Mouse (Mus musculus): Measurements from ENCODE around the gene Nkpd1.
"Not testable (repeated sequence)": the region's sequence is repeated elsewhere in the genome, so short reads cannot be mapped to it uniquely, and the experiment has no call there.

Nkpd1 gene

DNA sequence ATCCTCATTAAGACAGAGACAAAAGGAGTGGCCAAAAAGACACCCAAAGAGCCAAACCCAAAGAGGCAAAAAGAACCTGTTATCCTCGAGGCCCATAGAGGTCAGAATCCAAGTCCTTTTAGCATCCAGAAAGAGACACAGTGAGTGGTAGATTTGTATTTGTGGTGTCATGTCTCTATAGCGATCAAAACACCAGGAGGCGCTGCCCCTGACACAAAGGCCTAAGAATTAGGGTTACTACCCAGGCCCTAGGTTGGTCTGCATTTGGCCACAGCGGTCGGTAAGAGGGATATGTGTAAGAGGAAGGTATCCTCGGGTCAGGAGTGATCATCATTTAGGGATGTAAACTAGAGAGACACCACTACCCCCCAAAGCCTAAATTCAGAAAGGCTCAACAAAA is 11.3 kb upstream of the Nkpd1 start:
- no peak for DNase-seq (ENCODE audit: low spot score in 2 of 2)

DNA sequence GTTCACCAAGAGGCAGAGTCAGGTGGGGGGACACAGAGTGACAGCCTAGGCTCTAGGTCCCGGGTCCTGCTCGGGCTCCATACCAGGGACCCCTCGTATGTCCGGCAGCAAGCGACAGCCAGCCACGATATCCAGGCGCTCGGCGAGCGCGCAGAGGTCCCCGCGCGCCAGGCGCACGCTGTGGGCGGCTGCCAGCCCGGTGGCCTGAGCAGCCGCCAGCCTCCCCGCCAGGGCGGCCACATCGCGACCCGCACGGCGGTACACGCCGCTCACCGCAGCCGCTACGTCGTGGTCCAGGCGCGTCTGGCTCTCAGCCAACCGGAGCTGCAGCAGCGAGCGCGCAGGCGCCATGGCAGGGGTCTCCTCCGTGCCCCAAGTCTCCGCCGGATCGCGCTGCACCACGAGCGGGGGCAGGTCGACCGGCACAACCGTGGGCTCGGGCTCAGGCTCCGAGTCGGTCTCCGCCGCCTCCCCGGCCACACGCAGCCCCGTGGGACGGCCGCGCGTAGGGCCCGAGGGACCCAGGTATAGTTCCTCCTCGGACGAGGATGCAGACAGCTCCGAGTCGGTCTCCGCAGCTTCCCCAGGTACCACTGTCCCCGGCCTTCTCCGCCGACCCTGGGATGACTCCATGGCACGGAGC is 10.5 kb upstream of the Nkpd1 start:
- DNase-seq (ENCODE audit: low spot score in 2 of 2) = no peak

DNA sequence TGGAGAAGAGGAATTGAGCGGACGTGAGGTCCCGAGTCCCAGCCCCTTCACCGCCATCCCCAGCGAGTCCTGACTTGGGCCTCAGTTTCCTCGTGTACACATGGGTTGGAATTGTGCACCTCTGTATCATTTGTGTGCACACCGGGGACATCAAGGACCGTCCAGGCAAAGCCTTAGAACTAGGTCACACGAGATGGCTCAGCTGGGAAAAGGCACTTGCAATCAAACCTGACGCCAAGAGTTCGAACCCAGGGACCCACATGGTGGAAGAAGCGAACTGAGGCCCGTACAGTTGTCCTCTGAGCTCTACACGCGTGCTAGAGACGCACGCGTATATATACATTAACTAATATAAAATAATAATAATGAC is 10.0 kb upstream of the Nkpd1 start:
- no peak for DNase-seq (ENCODE audit: low spot score in 2 of 2)

DNA sequence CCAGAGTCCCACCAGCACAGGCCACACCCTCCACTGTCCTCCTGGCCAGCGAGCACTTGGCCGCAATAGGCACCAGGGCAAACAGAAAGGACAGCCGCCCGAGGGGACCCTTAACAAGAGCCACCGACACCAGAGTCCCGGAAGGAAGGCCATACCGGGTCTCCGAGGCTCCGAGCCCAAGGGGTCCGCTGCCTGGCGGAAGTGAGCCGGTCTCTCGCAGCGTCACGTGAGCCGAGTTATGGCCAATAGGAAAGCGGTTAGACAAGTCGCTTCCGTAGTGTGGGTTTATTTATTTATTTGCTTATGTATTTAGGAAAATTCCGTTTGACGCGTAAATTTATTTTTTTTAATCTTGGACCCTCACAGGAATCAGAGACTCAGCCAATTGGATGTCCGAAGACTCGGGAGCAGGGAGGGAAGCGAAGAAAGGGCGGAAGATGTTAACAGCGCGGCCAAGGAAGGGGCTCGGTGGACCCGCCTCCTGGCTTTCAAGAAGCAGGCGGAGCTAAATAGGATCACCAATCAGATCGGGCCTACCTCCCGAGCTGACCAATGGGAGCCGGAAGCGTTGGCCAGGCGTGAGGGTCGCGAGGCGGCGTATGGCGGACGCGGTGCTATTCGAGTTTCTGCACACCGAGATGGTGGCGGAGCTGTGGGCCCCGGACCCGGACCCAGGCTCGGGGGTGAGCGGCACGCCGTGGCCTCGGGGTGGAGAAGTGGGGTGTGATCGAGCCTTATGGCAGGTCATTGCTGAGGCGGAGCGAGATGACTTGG is 9.3 kb upstream of the Nkpd1 start, which contains the start of the genes Bloc1s3 and Trappc6a:
Gene Bloc1s3, minus strand, starts transcription at position 218 of the 774 bp plus-strand sequence.
Gene Trappc6a, plus strand, starts transcription at position 246 of the 774 bp plus-strand sequence.
- DNase-seq (ENCODE audit: low spot score in 2 of 2) = peak; percentile 84 to 95

DNA sequence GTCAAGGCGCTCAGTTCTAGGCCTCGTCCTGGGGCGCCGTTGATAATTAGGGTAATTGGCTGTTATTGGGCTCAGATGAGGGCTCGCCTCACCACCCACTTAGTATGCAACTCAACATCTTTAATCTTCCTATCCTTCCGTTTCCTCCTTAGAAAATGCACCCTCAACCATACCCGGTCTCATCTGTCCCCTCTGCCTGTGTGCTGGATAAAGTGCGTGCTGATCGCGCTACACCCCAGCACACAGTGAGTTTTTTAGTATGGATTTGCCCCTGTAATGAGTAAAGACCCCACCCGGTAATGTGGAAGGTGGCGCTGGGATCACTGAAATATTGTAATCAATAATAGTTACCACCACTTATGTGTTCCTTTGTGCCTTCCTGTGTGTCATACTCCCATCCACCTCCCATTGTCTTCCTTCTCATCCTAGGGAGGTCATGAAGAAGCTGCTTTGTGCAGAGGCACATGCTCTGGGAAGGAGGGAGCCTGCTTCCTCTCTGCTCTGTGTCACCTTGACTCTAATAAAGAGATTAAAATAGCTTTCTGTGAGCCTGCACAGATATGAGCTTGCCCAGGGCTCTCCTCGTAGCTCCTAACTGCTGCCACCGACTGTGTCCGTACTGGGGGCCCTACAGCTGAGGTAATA is 8.6 kb upstream of the Nkpd1 start:
- DNase-seq (ENCODE audit: low spot score in 2 of 2) = no peak

DNA sequence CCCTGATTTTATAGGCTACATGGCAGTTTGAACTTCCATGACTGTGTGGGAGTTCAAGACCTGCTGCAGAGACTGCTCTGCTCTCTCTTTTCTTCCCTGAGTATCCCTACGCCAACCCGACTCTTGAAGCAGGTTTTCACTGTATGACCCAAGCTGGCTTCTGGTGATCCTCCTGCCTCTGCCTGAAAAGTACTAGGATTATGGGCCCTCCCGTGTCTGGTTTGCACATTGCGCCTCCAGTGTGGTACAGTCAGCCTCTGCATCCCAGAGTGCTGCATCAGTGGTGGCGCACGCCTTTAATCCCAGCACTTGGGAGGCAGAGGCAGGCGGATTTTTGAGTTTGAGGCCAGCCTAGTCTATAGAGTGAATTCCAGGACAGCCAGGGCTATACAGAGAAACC is 7.9 kb upstream of the Nkpd1 start:
- no peak for DNase-seq (ENCODE audit: low spot score in 2 of 2)

DNA sequence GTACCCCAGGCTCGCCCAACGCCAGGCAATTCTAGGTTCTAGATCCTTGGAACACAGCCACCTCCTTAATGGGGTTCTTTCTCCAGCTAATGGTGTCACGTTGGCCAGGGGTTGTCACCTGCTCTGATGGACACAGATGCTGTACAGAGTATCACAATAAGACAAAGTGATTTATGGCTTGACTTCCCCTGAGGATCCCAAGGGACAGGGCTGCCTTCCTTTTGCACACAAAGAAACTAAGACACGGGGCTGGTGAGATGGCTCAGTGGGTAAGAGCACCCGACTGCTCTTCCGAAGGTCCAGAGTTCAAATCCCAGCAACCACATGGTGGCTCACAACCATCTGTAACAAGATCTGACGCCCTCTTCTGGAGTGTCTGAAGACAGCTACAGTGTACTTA is 5.7 kb upstream of the Nkpd1 start:
- DNase-seq (ENCODE audit: low spot score in 2 of 2) = not testable (repeated sequence)

DNA sequence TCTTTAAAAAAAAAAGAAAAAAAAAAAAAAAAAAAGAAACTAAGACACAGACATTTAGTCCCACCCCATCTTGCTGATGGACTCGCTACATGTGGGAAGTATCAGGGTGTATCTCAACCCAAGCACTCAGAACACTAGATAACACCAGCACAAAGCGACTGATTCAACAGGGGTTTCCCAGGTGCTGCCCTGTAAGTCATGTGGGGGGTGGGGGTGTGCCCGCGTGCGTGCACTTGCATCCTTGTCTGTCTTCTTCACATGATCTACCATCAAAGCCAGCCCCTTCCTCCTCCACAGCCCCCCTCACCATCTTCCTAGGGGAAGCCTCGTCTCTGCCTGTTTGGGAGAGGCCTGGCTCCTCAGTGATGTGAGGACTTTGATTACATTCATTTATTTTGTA is 5.3 kb upstream of the Nkpd1 start:
- no peak for DNase-seq (ENCODE audit: low spot score in 2 of 2)

DNA sequence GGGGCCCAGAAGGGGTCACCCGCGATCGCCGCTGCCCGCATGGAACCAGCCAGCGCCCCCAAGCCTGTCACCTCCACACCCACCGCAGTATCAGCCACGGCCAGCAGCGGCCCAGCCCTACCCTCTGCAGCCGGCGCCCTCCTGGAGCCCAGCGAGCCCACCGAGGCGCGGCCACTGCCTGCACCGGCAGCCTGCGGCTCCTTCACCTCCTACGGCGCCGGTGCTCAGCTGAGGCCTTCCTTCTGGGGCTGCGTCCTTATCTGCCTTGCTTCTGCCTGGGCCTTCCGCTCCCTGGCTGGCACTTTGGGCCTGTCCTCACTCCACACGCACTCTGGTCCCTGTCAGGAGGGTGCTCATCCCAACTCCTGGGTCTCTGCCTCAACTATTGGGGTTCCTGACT is 2.4 kb downstream of the Nkpd1 start:
- DNase-seq (ENCODE audit: low spot score in 2 of 2) = no peak

DNA sequence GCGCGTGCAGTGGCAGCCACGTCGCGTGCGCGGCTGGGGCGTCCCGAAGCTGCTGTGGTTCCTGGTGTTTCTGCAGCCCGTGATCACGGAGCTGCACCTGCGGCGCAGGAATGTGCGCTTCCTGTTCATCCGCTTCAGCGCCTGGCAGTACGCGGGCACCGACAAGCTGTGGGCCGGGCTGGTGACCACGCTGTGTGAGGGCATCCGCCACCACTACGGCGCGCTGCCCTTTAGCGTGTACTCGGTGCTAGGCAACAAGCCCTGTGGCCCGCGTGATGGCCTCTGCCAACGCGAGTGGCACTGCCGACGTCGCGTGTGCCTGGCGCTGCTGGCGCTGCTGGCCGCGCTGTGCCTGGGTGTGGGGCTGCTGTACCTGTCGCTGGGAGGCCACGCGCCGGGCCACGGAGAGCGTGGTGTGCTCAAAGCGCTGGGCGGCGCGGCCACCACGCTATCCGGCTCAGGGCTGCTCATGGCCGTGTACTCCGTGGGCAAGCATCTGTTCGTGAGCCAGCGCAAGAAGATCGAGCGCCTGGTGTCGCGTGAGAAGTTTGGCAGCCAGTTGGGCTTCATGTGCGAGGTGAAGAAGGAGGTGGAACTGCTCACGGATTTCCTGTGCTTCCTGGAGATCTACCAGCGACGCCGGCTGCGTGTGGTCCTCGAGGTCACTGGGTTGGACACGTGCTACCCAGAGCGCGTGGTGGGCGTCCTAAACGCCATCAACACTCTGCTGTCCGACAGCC is 5.5 kb downstream of the Nkpd1 start:
- no peak for DNase-seq (ENCODE audit: low spot score in 2 of 2)

DNA sequence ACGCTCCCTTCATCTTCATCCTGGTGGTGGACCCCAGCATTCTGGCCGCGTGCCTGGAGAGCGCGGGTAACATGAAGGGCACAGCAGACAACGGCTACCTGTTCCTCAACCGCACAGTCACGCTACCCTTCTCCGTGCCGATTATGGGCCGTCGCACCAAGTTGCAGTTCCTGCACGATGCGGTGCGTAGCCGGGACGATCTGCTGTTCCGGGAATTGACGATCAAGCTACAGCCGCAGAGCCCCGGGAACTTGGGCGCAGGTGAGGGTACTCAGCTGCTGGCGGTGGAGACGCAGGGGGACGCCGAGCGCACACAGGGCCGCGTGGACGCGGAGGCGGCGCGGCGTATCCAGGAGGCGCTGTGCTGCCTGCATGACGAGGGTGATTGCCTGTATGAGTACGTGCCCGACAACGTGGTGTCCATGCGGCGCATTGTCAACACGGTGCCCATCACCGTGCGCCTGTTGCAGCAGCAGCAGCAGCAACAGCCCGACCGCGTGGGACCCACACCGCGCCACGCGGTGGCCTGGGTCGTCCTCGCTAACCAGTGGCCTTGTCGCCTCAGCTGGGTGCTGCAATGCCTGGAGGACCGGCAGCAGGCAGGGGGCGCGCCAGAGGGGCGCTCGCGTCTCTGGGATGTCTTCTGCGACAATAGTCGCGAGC is 6.2 kb downstream of the Nkpd1 start:
- peak in 1 of 2 experiments; percentile 64 for DNase-seq (ENCODE audit: low spot score in 2 of 2)

DNA sequence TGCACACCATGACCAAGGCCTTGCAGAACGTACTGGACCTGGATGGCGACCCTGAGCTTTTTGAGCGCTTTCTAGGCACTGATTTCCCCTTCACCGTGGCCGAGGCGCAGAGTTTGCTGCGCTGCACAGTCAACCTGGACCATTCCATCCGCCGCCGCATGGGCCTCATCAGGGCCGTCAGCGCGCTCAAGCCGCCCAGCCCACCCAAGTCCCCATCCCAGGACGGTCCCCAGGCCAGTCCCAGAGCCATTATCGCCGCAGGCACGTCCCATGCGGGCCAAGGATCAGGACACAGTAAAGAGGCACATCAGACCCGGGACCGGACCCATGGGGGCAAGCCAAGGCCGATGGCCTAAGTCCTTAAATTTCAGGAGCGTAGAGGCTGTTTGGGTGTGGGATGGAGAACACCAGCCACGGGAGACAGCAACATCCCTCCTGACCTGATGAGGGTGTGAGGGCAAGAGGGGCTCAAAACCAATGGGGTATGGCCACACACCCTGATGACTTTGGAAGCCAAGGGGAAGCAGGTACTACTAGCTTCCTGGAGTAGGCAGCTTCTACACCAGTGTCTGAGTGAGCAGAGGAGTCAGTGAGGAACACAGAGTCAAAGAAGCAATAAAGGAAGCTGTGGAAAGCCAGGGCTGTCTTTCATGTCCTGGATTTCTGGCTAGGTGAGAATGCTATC is 6.9 kb downstream of the Nkpd1 start:
- no peak for DNase-seq (ENCODE audit: low spot score in 2 of 2)

DNA sequence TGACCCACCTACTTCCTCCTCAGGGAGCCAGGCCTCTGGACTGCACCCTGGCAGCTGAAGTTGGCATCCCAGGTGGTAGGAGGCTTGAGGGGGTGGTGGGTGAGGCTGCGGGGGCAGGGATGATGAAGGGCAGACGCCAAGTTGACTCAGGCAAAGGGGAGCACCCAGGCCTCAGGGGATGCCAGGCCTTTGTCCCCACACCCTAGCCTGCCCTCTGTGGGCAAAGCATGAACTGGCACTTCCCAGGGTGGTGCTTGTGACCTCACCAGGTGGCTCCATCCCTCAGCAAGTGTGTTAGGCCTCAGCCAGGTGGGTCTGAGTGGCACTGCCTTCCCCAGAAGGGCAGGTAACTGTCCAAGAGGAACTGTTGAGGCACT is 7.5 kb downstream of the Nkpd1 start:
- DNase-seq (ENCODE audit: low spot score in 2 of 2) = no peak

DNA sequence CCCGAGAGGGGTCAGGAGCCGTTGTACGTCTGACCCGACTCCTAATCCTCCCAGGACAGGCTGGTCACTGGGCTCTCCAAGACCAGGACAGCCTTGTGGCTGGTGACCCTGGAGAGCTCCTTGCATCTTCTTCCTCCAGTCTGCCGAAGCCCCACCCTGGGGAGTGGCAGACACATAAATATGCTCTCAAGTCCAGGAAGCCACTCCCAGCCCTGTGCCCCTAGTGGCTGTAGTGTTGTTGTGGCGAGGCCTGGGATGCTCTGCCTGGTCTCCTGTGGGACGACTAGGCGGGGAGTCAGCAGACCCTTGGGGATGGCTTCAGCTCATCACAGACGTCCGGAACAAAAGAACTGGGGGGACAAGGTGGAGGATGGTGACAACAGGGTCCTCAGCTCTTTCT is 13.4 kb downstream of the Nkpd1 start:
- no peak for DNase-seq (ENCODE audit: low spot score in 2 of 2)

DNA sequence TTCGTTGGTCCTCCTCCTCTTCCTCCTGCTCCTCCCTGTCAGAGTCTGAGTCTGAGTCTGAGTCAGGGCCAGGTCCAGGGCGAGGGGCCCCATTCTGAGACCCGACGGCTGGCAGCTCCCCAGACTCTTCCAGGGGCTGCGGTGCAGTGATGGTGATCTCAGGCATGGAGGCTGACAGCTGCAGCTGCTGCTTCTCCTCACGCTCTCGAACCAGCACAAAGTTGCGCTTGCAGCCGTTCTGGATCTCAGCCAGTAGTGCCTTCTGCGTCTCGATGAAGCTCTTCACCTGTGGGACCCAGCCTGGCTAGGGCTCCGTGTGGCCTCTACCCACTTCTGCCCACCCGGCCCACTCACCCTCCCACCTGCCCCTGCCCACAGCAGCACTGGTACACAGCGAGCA is 14.6 kb downstream of the Nkpd1 start:
- no peak for DNase-seq (ENCODE audit: low spot score in 2 of 2)

DNA sequence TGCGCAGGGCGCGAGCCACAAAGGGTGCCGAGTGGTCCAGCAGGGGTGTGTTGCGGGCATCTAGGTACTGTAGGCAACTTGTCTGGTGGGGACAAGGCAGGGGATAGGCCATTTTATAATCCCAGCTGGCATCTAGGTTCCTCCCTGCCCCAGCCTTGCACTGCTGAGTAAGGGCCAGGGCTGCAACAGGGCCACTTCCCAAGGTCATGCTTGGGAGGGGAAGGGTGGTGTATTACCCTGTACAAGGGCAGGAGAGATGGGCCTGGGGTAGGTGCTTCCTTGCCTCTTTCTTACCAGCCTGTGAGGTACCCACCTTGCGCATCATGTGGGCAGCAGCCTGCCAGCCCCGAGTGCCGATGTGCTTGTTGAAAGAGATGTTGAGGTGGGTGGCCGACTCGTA is 17.0 kb downstream of the Nkpd1 start:
- DNase-seq (ENCODE audit: low spot score in 2 of 2) = no peak

DNA sequence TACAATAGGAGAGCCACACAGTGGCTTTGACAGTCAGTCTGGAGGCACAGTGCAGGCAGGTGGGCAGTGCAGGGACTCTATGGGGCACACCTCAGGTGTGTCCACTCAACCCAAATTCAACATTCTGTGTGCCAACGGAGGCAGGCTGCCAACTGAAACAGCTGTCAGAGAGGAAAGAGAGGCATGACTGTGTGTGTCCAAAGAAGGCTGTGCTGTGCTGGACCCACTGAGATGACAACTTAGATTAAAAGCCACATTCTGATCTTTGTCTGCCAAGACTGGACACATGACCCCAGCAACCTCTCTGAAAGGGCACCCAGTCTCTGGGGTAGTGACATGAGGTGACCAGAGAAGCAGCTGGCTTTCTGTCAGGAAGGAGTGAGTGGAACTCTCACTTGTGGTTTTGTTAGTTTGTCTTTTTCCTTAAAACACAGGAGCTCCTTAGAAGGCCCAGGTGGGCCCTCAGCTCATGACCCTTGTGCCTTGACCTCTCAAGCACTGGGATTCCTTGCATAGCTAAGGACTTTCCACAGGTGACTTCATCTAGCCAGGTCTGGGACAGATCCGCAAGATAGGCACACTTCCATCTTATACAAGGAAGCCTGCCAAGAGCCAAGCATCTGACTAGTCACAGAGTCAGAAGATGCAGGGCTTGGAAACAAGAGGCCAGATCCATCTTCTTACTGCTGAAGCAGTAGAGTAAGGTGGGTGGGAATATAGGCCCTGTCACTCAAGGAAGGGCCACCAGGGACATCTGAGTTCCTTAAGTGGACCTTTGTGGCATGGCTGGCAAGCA is 23.3 kb downstream of the Nkpd1 start:
- DNase-seq (ENCODE audit: low spot score in 2 of 2) = no peak

DNA sequence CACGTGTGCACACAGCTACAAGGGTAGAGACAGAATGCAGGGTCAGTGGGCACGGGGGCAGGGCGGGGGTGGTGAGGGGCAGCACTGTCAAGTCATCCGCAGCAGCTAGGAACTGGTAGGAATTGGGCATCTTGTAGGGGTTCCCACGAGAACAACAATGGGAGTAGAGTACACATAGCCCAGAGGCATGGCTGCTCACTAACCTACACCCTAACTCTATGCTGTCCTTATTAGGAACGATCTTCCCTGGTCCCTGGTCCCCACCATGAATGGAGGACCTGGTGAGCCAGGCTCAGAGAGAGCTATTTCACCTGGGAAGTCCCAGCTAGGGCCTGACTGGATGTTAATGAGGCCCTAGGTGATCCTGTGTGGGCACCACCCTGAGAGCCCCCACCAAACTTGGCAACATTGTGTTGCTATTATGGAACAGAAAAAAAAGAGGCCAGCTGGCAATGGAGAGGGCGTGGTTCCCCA is 24.1 kb downstream of the Nkpd1 start:
- DNase-seq (ENCODE audit: low spot score in 2 of 2) = no peak

DNA sequence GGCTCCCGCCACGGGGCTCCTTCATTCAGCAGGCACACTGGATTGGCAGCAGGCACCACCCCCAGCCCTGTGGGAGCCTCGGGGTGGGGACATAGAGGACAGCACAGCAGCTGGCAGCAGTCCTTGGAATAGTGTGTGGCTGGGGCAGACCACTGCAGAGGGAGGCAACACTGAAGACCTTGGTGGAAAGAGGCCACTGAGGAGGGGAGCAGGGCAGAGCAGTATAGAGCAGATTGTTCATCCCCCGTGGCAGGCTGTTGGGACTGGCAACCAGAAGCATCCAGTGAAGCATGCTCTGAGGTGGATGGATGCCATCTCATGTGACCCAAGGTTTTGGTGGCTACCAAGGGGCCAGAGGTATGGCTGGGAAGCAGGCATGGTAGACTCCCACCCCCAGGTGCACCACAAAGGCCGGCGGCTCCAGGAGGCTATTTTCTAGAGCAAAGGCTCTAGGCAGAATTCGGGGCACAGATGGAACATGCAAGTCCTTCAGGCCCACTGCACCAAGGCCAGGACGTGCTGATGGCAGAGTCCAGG is 24.6 kb downstream of the Nkpd1 start:
- DNase-seq (ENCODE audit: low spot score in 2 of 2) = no peak

DNA sequence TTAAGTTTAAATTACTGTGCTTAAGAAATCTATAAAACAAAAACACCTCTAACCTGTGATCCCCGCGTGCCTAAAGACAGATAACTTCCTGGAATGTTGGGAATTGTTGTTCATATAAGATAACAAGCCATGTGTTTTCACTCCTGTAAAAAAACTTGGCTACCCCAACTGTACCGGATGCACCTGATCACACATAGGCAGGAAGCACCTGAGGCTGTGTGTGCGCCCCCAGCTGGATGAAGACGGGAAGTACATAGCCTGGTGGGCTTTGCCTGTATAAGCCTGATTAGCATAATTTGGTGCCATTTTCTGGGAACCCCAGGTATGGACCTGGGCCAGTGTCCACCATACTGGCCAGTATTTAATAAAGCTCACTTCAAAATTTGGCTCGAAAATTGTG is 25.9 kb downstream of the Nkpd1 start:
- DNase-seq (ENCODE audit: low spot score in 2 of 2) = no peak

Data from left cerebral cortex, adult 9 months (tissue).